Mouse (Mus musculus): Measurements from ENCODE around the gene Odf3l2. TPM values are rescaled to one million over a fixed set of nuclear protein-coding genes. Genes with fewer than 3 reads are reported as not detected.

Odf3l2 gene
- polyA plus RNA-seq, 1 experiment from 2014 or later: not detected

GRCm38 (mm10) chr10:79607892-79608291 lies 37.6 kb downstream of the Odf3l2 start:
- peak; percentile 78 for ATAC-seq (ENCODE audit: low FRiP score, low TSS enrichment)
- WGBS: 29% methylated on average over 2 of the region's 2 CpGs
- Histone ChIP-seq H3K4me1 (replicated peaks; ENCODE audit: control insufficient read depth, insufficient read depth) (no peaks in the 10 kb centered on the region), H3K9me3 (ENCODE audit: control insufficient read depth, low read length) (no peaks in the 10 kb centered on the region), H3K4me3 (ENCODE audit: low read depth, low read length) (no peak overlapping the region), H3K36me3 (ENCODE audit: control insufficient read depth, insufficient read depth, low read length) (no peaks in the 10 kb centered on the region), H3K4me2 (replicated peaks; ENCODE audit: low read depth) (no peak overlapping the region), H3K9ac (ENCODE audit: low read length) (no peak overlapping the region), H3K27ac (replicated peaks) (no peak overlapping the region), H3K27me3 (ENCODE audit: control insufficient read depth, insufficient read depth, low read length) (peaks cover 3% of the 10 kb centered on the region; the same call in 1 of the 2 replicates)
- DNase-seq (ENCODE audit: low spot score): peak; percentile 58
- no peak for TF ChIP-seq EP300 (optimal IDR thresholded peaks at IDR 0.05)
- no peak for TF ChIP-seq CTCF (IDR thresholded peaks at IDR 0.05; ENCODE audit: low read depth)

GRCm38 (mm10) chr10:79606537-79606936 lies 39.0 kb downstream of the Odf3l2 start:
- Histone ChIP-seq H3K27me3 (ENCODE audit: control insufficient read depth, insufficient read depth, low read length) (no peaks in the 10 kb centered on the region), H3K36me3 (ENCODE audit: control insufficient read depth, insufficient read depth, low read length) (no peaks in the 10 kb centered on the region), H3K27ac (replicated peaks) (no peak overlapping the region), H3K9me3 (ENCODE audit: control insufficient read depth, low read length) (no peaks in the 10 kb centered on the region), H3K4me2 (replicated peaks; ENCODE audit: low read depth) (no peak overlapping the region), H3K9ac (ENCODE audit: low read length) (no peak overlapping the region), H3K4me1 (replicated peaks; ENCODE audit: control insufficient read depth, insufficient read depth) (no peaks in the 10 kb centered on the region), H3K4me3 (ENCODE audit: low read depth, low read length) (no peak overlapping the region)
- 62% methylated on average over 4 of the region's 4 CpGs for WGBS
- ATAC-seq (ENCODE audit: low FRiP score, low TSS enrichment): no peak
- TF ChIP-seq CTCF (IDR thresholded peaks at IDR 0.05; ENCODE audit: low read depth) (no peak), EP300 (optimal IDR thresholded peaks at IDR 0.05) (no peak)
- DNase-seq (ENCODE audit: low spot score): no peak

GRCm38 (mm10) chr10:79597936-79598230 lies 47.7 kb downstream of the Odf3l2 start:
- Histone ChIP-seq H3K27ac (replicated peaks) (no peak overlapping the region), H3K9me3 (ENCODE audit: control insufficient read depth, low read length) (no peaks in the 10 kb centered on the region), H3K4me3 (ENCODE audit: low read depth, low read length) (no peak overlapping the region), H3K4me1 (replicated peaks; ENCODE audit: control insufficient read depth, insufficient read depth) (no peaks in the 10 kb centered on the region), H3K36me3 (ENCODE audit: control insufficient read depth, insufficient read depth, low read length) (no peaks in the 10 kb centered on the region), H3K9ac (ENCODE audit: low read length) (no peak overlapping the region), H3K4me2 (replicated peaks; ENCODE audit: low read depth) (no peak overlapping the region), H3K27me3 (ENCODE audit: control insufficient read depth, insufficient read depth, low read length) (no peaks in the 10 kb centered on the region)
- no peak for DNase-seq (ENCODE audit: low spot score)
- TF ChIP-seq EP300 (optimal IDR thresholded peaks at IDR 0.05): no peak
- no peak for ATAC-seq (ENCODE audit: low FRiP score, low TSS enrichment)
- 65% methylated on average over 4 of the region's 4 CpGs for WGBS

- H3K36me3 ChIP-seq (ENCODE audit: control insufficient read depth, insufficient read depth, low read length): no peaks in the 10 kb centered on the region
- no peaks in the 10 kb centered on the region for H3K9me3 ChIP-seq (ENCODE audit: control insufficient read depth, low read length)
- no peak overlapping the region for H3K9ac ChIP-seq (ENCODE audit: low read length)
- no peaks in the 10 kb centered on the region for H3K27me3 ChIP-seq (ENCODE audit: control insufficient read depth, insufficient read depth, low read length)
- ATAC-seq (ENCODE audit: low FRiP score, low TSS enrichment) (no peak), DNase-seq (ENCODE audit: low spot score) (no peak)
- H3K4me1 ChIP-seq (replicated peaks; ENCODE audit: control insufficient read depth, insufficient read depth): no peaks in the 10 kb centered on the region
- H3K27ac ChIP-seq (replicated peaks): no peak overlapping the region
- TF ChIP-seq CTCF (IDR thresholded peaks at IDR 0.05; ENCODE audit: low read depth) (no peak), EP300 (optimal IDR thresholded peaks at IDR 0.05) (no peak)
- no peak overlapping the region for H3K4me2 ChIP-seq (replicated peaks; ENCODE audit: low read depth)
- H3K4me3 ChIP-seq (ENCODE audit: low read depth, low read length): no peak overlapping the region
- whole genome bisulfite sequencing: 34% methylated on average over 13 of the region's 13 CpGs
These were observed 48.2 kb downstream of the Odf3l2 start for GRCm38 (mm10) chr10:79597051-79597935.

- Histone ChIP-seq H3K9me3 (ENCODE audit: control insufficient read depth, low read length) (no peaks in the 10 kb centered on the region), H3K27me3 (ENCODE audit: control insufficient read depth, insufficient read depth, low read length) (no peaks in the 10 kb centered on the region), H3K9ac (ENCODE audit: low read length) (no peak overlapping the region), H3K4me1 (replicated peaks; ENCODE audit: control insufficient read depth, insufficient read depth) (no peaks in the 10 kb centered on the region), H3K4me3 (ENCODE audit: low read depth, low read length) (no peak overlapping the region), H3K36me3 (ENCODE audit: control insufficient read depth, insufficient read depth, low read length) (no peaks in the 10 kb centered on the region), H3K27ac (replicated peaks) (no peak overlapping the region), H3K4me2 (replicated peaks; ENCODE audit: low read depth) (no peak overlapping the region)
- DNase-seq (ENCODE audit: low spot score) (no peak), ATAC-seq (ENCODE audit: low FRiP score, low TSS enrichment) (no peak; the same call in 1 of the 2 replicates)
- 49% methylated on average over 8 of the region's 8 CpGs for WGBS
- no peak for TF ChIP-seq CTCF (IDR thresholded peaks at IDR 0.05; ENCODE audit: low read depth)
- no peak for TF ChIP-seq EP300 (optimal IDR thresholded peaks at IDR 0.05)
These were observed 50.0 kb downstream of the Odf3l2 start for GRCm38 (mm10) chr10:79595590-79595929.

GRCm38 (mm10) chr10:79594872-79595589 lies 50.5 kb downstream of the Odf3l2 start:
- no peak for TF ChIP-seq EP300 (optimal IDR thresholded peaks at IDR 0.05)
- peak; percentile 95 for TF ChIP-seq CTCF (IDR thresholded peaks at IDR 0.05; ENCODE audit: low read depth)
- ATAC-seq (ENCODE audit: low FRiP score, low TSS enrichment) (peak; percentile 91), DNase-seq (ENCODE audit: low spot score) (peak; percentile 62)
- Histone ChIP-seq H3K27ac (replicated peaks) (no peak overlapping the region), H3K4me3 (ENCODE audit: low read depth, low read length) (no peak overlapping the region), H3K4me1 (replicated peaks; ENCODE audit: control insufficient read depth, insufficient read depth) (no peaks in the 10 kb centered on the region), H3K4me2 (replicated peaks; ENCODE audit: low read depth) (no peak overlapping the region), H3K9ac (ENCODE audit: low read length) (no peak overlapping the region), H3K9me3 (ENCODE audit: control insufficient read depth, low read length) (no peaks in the 10 kb centered on the region), H3K36me3 (ENCODE audit: control insufficient read depth, insufficient read depth, low read length) (no peaks in the 10 kb centered on the region), H3K27me3 (ENCODE audit: control insufficient read depth, insufficient read depth, low read length) (no peaks in the 10 kb centered on the region)
- WGBS: 14% methylated on average over 17 of the region's 17 CpGs
